Mouse (Mus musculus) lung, adult 2 months (tissue): ENCODE measurements around the gene Cdcp1.

Experiments
- CTCF ChIP-seq: fragments of 200-500 bp; IDR thresholded peaks from 2 replicates; pipeline ENCODE4 v1.5.1; 2011; ENCODE audit warnings: mild to moderate bottlenecking, low read length, control low read depth; ENCODE audit not compliant: insufficient read depth
- POLR2A ChIP-seq: fragments of 200-500 bp; IDR thresholded peaks from 2 replicates; pipeline ENCODE4 v1.6.1; 2011; ENCODE audit warnings: low read depth, mild to moderate bottlenecking, control low read depth, low read length, borderline replicate concordance; ENCODE audit errors: extremely low read depth

GRCm38 (mm10) chr9:123207895-123208294, 7.9 kb downstream of the Cdcp1 start:
- TF ChIP-seq CTCF (no peak), POLR2A (no peak)
